Mouse (Mus musculus): ENCODE results near the gene Ctrc. TPM values are rescaled to one million over a fixed set of nuclear protein-coding genes. Genes with fewer than 3 reads are reported as not detected.
A peak's percentile ranks its signal among the peaks of the same experiment; 100 is the strongest.

Ctrc gene
- polyA plus RNA-seq, 1 experiment from 2014 or later = not detected

- H3K27ac ChIP-seq = no peak overlapping the region
- peaks cover 15% of the 10 kb centered on the region for H3K36me3 ChIP-seq (ENCODE audit: inconsistent target)
- no peaks in the 10 kb centered on the region for H3K79me2 ChIP-seq (ENCODE audit: inconsistent target)
- 95% methylated on average over 7 of the region's 7 CpGs for WGBS (ENCODE audit: missing documents)
- no peak overlapping the region for H3K4me3 ChIP-seq (ENCODE audit: inconsistent target)
These were observed 26.8 kb downstream of the Ctrc start for GRCm38 (mm10) chr4:141819316-141819715.

GRCm38 (mm10) chr4:141818861-141819260, 27.3 kb downstream of the Ctrc start:
- WGBS (ENCODE audit: missing documents) = 89% methylated on average over 13 of the region's 13 CpGs
- Histone ChIP-seq H3K36me3 (ENCODE audit: inconsistent target) (peaks cover 19% of the 10 kb centered on the region), H3K27ac (no peak overlapping the region), H3K79me2 (ENCODE audit: inconsistent target) (no peaks in the 10 kb centered on the region), H3K4me3 (ENCODE audit: inconsistent target) (no peak overlapping the region)

GRCm38 (mm10) chr4:141817706-141818105, 28.5 kb downstream of the Ctrc start:
- WGBS (ENCODE audit: missing documents) = 91% methylated on average over 8 of the region's 10 CpGs
- Histone ChIP-seq H3K4me3 (ENCODE audit: inconsistent target) (no peak overlapping the region), H3K36me3 (ENCODE audit: inconsistent target) (peaks cover 31% of the 10 kb centered on the region), H3K27ac (no peak overlapping the region), H3K79me2 (ENCODE audit: inconsistent target) (no peaks in the 10 kb centered on the region)

DNA sequence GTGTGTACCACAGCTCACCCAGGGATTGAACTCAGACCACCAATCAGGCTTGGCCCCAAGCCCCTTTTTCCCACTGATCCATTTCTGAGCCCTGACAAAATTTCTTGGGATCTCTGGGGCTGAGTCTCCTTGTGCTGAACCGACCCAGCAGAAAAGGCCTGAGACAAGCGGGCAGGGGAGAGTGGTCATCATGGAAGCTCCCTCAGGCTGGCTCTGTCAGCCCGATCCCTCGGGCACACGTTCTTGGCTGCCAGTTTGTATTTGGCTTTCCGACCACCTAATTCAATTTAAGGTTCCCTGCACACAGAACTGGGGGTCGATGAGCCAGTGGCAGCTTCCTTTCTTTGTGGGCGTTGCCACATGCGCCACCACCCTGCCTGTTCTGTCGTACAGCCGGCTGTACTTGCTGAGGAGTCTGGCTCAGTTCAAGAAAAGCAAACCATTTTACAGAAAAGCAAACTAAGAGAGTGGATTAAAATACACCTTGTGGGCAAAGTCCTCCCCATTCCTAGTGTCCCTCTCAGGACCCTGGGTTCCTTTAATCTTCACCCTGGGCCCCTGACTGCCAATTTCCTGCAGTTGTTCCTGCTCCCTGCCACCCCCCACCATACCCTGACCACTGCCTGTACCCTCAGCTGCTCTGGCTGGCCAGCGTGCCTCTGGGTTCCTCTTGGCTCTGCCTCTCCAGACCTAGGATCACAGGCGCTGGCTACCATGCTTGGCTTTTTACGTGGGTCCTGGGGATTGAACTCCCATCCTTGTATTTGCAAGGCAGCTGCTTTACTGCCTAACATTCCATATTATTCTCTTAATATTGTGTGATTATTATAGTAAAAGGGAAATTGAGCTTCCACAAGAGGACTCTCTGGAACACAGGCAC, 29.1 kb downstream of the Ctrc start:
- 71% methylated on average over 14 of the region's 14 CpGs for WGBS (ENCODE audit: missing documents)

GRCm38 (mm10) chr4:141816267-141816666, 29.9 kb downstream of the Ctrc start:
- Histone ChIP-seq H3K36me3 (ENCODE audit: inconsistent target) (peaks cover 44% of the 10 kb centered on the region), H3K79me2 (ENCODE audit: inconsistent target) (no peaks in the 10 kb centered on the region), H3K4me3 (ENCODE audit: inconsistent target) (no peak overlapping the region), H3K27ac (no peak overlapping the region)
- 97% methylated on average over 5 of the region's 7 CpGs for WGBS (ENCODE audit: missing documents)

More for the DNA sequence above, 29.1 kb downstream of the Ctrc start:
- H3K4me3 ChIP-seq (ENCODE audit: inconsistent target) = no peak overlapping the region
- H3K36me3 ChIP-seq (ENCODE audit: inconsistent target) = peaks cover 38% of the 10 kb centered on the region
- no peak overlapping the region for H3K27ac ChIP-seq
- H3K79me2 ChIP-seq (ENCODE audit: inconsistent target) = no peaks in the 10 kb centered on the region

- H3K79me2 ChIP-seq (ENCODE audit: inconsistent target) = no peaks in the 10 kb centered on the region
- H3K27ac ChIP-seq = no peak overlapping the region
- H3K4me3 ChIP-seq (ENCODE audit: inconsistent target) = no peak overlapping the region
- 98% methylated on average over 7 of the region's 7 CpGs for WGBS (ENCODE audit: missing documents)
- H3K36me3 ChIP-seq (ENCODE audit: inconsistent target) = peaks cover 91% of the 10 kb centered on the region
These were observed 34.8 kb downstream of the Ctrc start for GRCm38 (mm10) chr4:141811375-141811774.

- WGBS (ENCODE audit: missing documents) = 91% methylated on average over 2 of the region's 2 CpGs
- H3K79me2 ChIP-seq (ENCODE audit: inconsistent target) = no peaks in the 10 kb centered on the region
- no peak overlapping the region for H3K4me3 ChIP-seq (ENCODE audit: inconsistent target)
- H3K36me3 ChIP-seq (ENCODE audit: inconsistent target) = peaks cover 95% of the 10 kb centered on the region
- H3K27ac ChIP-seq = no peak overlapping the region
These were observed 35.2 kb downstream of the Ctrc start for GRCm38 (mm10) chr4:141810975-141811374.

DNA sequence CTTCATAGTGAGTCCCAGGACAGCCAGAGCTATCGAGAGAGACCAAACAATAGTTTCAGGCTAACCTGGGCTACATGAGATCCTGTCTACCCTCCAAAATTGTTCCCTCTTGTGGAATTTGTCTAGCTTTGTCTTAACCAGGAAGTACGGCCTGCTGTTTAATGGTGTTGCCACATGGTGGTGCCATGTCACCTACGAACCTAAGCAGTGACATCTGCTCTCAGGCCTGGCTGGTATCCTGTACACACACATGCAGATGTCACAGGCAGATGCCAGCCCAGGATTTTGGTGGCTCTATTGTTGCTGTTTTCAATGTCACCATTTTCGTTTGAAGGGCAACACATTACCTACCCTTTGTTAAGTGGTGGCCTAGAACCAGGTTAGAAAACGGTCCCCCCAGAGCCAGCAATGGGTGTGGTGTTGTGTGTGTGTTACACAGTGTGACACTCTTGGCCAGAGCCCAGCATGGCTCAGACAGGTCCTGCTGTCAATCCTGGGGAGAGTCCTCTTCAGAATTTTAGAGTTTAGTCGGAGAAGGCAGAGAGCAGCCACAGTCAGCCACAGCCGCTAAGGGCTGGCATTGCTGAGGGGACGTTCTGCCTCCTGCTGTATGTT, 36.2 kb downstream of the Ctrc start:
- peaks cover 96% of the 10 kb centered on the region for H3K36me3 ChIP-seq (ENCODE audit: inconsistent target)
- WGBS (ENCODE audit: missing documents) = 80% methylated on average over 8 of the region's 8 CpGs
- no peak overlapping the region for H3K4me3 ChIP-seq (ENCODE audit: inconsistent target)
- H3K79me2 ChIP-seq (ENCODE audit: inconsistent target) = no peaks in the 10 kb centered on the region
- H3K27ac ChIP-seq = no peak overlapping the region

DNA sequence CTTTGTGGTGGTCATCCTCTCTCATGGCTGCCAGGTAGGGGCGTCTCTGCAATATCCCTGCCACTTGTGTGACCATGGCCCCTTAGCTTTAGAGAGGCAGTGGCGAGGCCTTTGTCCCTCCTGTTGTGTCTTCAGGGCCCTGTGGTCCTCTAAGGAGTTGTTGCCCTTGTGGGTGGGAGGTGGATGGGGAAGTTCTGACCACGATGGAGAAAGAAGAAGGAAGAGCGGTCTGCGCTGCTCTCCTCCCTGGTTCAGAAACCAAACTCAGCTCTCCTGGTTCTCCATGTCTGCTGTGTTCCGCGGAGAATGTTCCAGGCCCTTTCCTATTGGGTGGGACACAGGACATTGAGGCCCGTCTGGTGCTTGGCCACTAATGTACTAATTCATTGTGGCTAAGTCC, 40.3 kb downstream of the Ctrc start:
- WGBS (ENCODE audit: missing documents) = 59% methylated on average over 8 of the region's 8 CpGs
- Histone ChIP-seq H3K27ac (no peak overlapping the region), H3K36me3 (ENCODE audit: inconsistent target) (peaks cover 76% of the 10 kb centered on the region), H3K4me3 (ENCODE audit: inconsistent target) (no peak overlapping the region), H3K79me2 (ENCODE audit: inconsistent target) (no peaks in the 10 kb centered on the region)

DNA sequence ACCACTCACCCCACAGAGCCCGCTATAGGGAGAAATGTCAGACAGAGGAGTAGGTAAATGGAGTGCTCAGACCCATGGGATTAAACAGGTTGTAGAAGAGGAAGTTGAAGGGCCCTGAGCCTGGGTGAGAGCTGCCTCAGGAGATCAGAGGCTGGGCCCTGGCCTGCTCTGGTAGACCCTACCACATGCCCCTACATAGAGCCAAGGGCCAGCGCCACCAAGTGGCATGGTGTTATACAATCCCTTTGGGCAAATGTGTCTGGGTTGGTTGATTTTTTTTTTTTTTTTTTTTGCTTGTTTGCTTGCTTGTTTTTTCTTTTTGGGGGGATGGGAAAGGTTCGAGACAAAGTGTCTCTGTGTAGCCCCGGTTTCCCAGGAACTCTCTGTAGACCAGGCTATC, 42.1 kb downstream of the Ctrc start:
- H3K79me2 ChIP-seq (ENCODE audit: inconsistent target) = no peaks in the 10 kb centered on the region
- peaks cover 60% of the 10 kb centered on the region for H3K36me3 ChIP-seq (ENCODE audit: inconsistent target)
- no peak overlapping the region for H3K4me3 ChIP-seq (ENCODE audit: inconsistent target)
- WGBS (ENCODE audit: missing documents) = 86% methylated on average over 4 of the region's 4 CpGs
- no peak overlapping the region for H3K27ac ChIP-seq

DNA sequence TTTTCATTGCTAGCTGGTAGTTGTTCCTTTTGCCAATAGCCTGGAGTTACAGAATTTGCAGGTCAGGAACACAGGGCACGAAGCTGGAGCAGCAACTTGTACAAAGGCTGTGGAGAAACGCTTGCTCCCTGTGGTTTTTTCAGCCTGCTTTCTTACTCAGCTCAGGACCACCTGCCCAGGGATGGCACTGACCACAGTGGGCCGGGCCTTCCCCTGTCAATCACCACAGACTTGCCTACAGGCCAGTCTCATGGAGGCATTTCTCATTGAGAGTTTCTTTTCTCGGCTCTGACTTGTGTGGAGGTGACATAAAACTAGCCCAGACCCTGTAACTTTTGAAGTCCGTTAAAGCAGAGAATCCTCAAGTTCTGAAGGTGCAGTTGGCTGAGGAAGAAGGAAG, 48.6 kb downstream of the Ctrc start:
- Histone ChIP-seq H3K4me3 (ENCODE audit: inconsistent target) (no peak overlapping the region), H3K79me2 (ENCODE audit: inconsistent target) (peaks cover 40% of the 10 kb centered on the region), H3K36me3 (ENCODE audit: inconsistent target) (peaks cover 20% of the 10 kb centered on the region), H3K27ac (no peak overlapping the region)
- 96% methylated on average over 5 of the region's 5 CpGs for WGBS (ENCODE audit: missing documents)

DNA sequence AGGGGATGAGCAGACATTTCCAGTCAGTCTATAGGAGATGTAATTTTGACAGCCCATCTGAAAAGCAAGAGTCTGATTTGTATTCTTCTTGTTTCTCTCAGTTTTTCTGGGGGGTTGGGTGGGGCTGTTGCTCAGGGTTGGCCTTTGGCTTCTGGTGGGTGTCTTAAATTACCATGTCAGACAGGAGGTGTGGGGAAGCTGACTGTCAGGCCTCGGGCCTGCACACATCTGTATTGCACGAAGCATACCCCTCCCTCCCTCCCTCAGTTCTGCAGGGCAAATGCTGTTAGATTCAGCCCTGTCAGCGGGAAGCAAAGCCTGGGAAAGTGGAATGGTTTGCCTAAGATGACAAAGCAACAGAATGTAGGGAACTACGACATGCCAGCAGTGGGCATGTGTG, 49.2 kb downstream of the Ctrc start:
- Histone ChIP-seq H3K79me2 (ENCODE audit: inconsistent target) (peaks cover 40% of the 10 kb centered on the region), H3K36me3 (ENCODE audit: inconsistent target) (peaks cover 20% of the 10 kb centered on the region), H3K4me3 (ENCODE audit: inconsistent target) (no peak overlapping the region), H3K27ac (no peak overlapping the region)
- WGBS (ENCODE audit: missing documents) = 90% methylated on average over 4 of the region's 4 CpGs

- H3K79me2 ChIP-seq (ENCODE audit: inconsistent target) = peaks cover 40% of the 10 kb centered on the region
- H3K36me3 ChIP-seq (ENCODE audit: inconsistent target) = peaks cover 20% of the 10 kb centered on the region
- no peak overlapping the region for H3K4me3 ChIP-seq (ENCODE audit: inconsistent target)
- no peak overlapping the region for H3K27ac ChIP-seq
- 91% methylated on average over 7 of the region's 7 CpGs for WGBS (ENCODE audit: missing documents)
These were observed 49.8 kb downstream of the Ctrc start for GRCm38 (mm10) chr4:141796356-141796755.

GRCm38 (mm10) chr4:141794152-141794535, 52.0 kb downstream of the Ctrc start:
- Histone ChIP-seq H3K27ac (peak overlapping the region; percentile 90), H3K79me2 (ENCODE audit: inconsistent target) (peaks cover 44% of the 10 kb centered on the region), H3K4me3 (ENCODE audit: inconsistent target) (peak overlapping the region; percentile 78), H3K36me3 (ENCODE audit: inconsistent target) (peaks cover 20% of the 10 kb centered on the region)
- 3% methylated on average over 5 of the region's 5 CpGs for WGBS (ENCODE audit: missing documents)

Data from macrophage (primary cell).